Mouse (Mus musculus) MEL (cell line): ENCODE results near the gene Npas3. TPM values are rescaled to one million over a fixed set of nuclear protein-coding genes. Genes with fewer than 3 reads are reported as not detected.
A peak's percentile ranks its signal among the peaks of the same experiment; 100 is the strongest.

Experiments used
- DNase-seq: peaks from one replicate; pipeline ENCODE4 v3.0.0; 2011; ENCODE audit warnings: low read depth, low spot score
- H3K27ac ChIP-seq: 2 replicates; pipeline ENCODE4 v1.5.1; 2012; ENCODE audit warnings: low read depth, mild to moderate bottlenecking, control low read depth, low read length, moderate library complexity; ENCODE audit not compliant: control insufficient read depth
- H3K27me3 ChIP-seq, 2 experiments: fragments of 150-350 bp in 1 of 2; sonication (generic) in 1 of 2; 2 replicates each; pipeline ENCODE4 v1.6.1; 2012; ENCODE audit warnings: low read length in 2 of 2, mild to moderate bottlenecking in 2 of 2, improper control_type of control experiment in 1 of 2, moderate library complexity in 1 of 2; ENCODE audit not compliant: insufficient read depth in 2 of 2, control insufficient read depth in 1 of 2
- H3K36me3 ChIP-seq, 2 experiments: 2 replicates each; pipeline ENCODE4 v1.6.1; 2012 to 2014; ENCODE audit warnings: low read length in 2 of 2, improper control_type of control experiment in 1 of 2, inconsistent platforms in 1 of 2, mild to moderate bottlenecking in 1 of 2; ENCODE audit not compliant: insufficient read depth in 2 of 2, control insufficient read depth in 1 of 2
- H3K4me1 ChIP-seq, 2 experiments: fragments of 150-350 bp in 1 of 2; sonication (generic) in 1 of 2; 2 replicates each; pipeline ENCODE4 v1.6.1; 2012; ENCODE audit warnings: low read length in 2 of 2, improper control_type of control experiment in 1 of 2, mild to moderate bottlenecking in 1 of 2; ENCODE audit not compliant: insufficient read depth in 2 of 2, control insufficient read depth in 1 of 2
- H3K4me3 ChIP-seq, 2 experiments: fragments of 150-350 bp in 1 of 2; sonication (generic) in 1 of 2; 2 replicates each; pipeline ENCODE4 v1.5.1; 2012; ENCODE audit warnings: low read depth in 2 of 2, low read length in 2 of 2, mild to moderate bottlenecking in 2 of 2, moderate library complexity in 2 of 2, control low read depth in 1 of 2, improper control_type of control experiment in 1 of 2; ENCODE audit not compliant: control insufficient read depth in 1 of 2, insufficient read depth in 1 of 2
- H3K79me2 ChIP-seq: 2 replicates; pipeline ENCODE4 v1.6.1; 2012; ENCODE audit warnings: mild to moderate bottlenecking, low read length, moderate library complexity; ENCODE audit not compliant: control insufficient read depth, poor library complexity, insufficient read depth
- H3K9ac ChIP-seq: 2 replicates; pipeline ENCODE4 v1.6.1; 2012; ENCODE audit warnings: low read depth, mild to moderate bottlenecking, control low read depth, low read length, moderate library complexity; ENCODE audit not compliant: control insufficient read depth, poor library complexity, severe bottlenecking
- H3K9me3 ChIP-seq: fragments of 150-350 bp; sonication (generic); replicated peaks from 2 replicates; pipeline ENCODE4 v1.6.1; 2012; ENCODE audit warnings: mild to moderate bottlenecking, low read length, improper control_type of control experiment, moderate library complexity; ENCODE audit not compliant: insufficient read depth
- BHLHE40 ChIP-seq: IDR thresholded peaks from 2 replicates; pipeline ENCODE4 v1.6.1; 2012; ENCODE audit warnings: low read depth, mild to moderate bottlenecking, inconsistent platforms, low read length, improper control_type of control experiment, borderline replicate concordance
- CHD1 ChIP-seq: IDR thresholded peaks from 2 replicates; pipeline ENCODE4 v1.6.1; 2012; ENCODE audit warnings: low read depth, mild to moderate bottlenecking, inconsistent platforms, low read length, improper control_type of control experiment
- CTCF ChIP-seq, 3 experiments: IDR thresholded peaks in 2 of 3; conservative IDR thresholded peaks in 1 of 3; 2 replicates each; pipeline ENCODE4 v1.5.1; 2011 to 2012; ENCODE audit warnings: low read length in 3 of 3, low read depth in 2 of 3, mild to moderate bottlenecking in 2 of 3, improper control_type of control experiment in 1 of 3, inconsistent platforms in 1 of 3, mixed read lengths in 1 of 3, moderate library complexity in 1 of 3; ENCODE audit not compliant: control insufficient read depth in 1 of 3, insufficient read depth in 1 of 3, poor library complexity in 1 of 3, severe bottlenecking in 1 of 3
- EP300 ChIP-seq, 2 experiments: IDR thresholded peaks; 2 replicates each; pipeline ENCODE4 v1.6.1; 2011; ENCODE audit warnings: improper control_type of control experiment in 2 of 2, low read length in 2 of 2, low read depth in 1 of 2, mild to moderate bottlenecking in 1 of 2
- ETS1 ChIP-seq: IDR thresholded peaks from 2 replicates; pipeline ENCODE4 v1.6.1; 2012; ENCODE audit warnings: low read depth, mild to moderate bottlenecking, inconsistent platforms, low read length, improper control_type of control experiment, moderate library complexity
- GABPA ChIP-seq: IDR thresholded peaks from 2 replicates; pipeline ENCODE4 v1.6.1; 2012; ENCODE audit warnings: low read depth, mild to moderate bottlenecking, inconsistent platforms, low read length, improper control_type of control experiment, moderate library complexity
- GATA1 ChIP-seq: IDR thresholded peaks from 2 replicates; pipeline ENCODE4 v1.6.1; 2011; ENCODE audit warnings: low read depth, low read length, improper control_type of control experiment
- JUND ChIP-seq: IDR thresholded peaks from 2 replicates; pipeline ENCODE4 v1.6.1; 2011; ENCODE audit warnings: low read depth, mild to moderate bottlenecking, improper control_type of control experiment, low read length
- KAT2A ChIP-seq: conservative IDR thresholded peaks from 2 replicates; pipeline ENCODE4 v1.6.1; 2012; ENCODE audit warnings: low read depth, low read length, improper control_type of control experiment, inconsistent platforms
- MAFK ChIP-seq: IDR thresholded peaks from 2 replicates; pipeline ENCODE4 v1.6.1; 2011; ENCODE audit warnings: low read depth, mild to moderate bottlenecking, low read length, improper control_type of control experiment, borderline replicate concordance
- MAX ChIP-seq: IDR thresholded peaks from 2 replicates; pipeline ENCODE4 v1.6.1; 2011; ENCODE audit warnings: low read length, improper control_type of control experiment
- MEF2A ChIP-seq: IDR thresholded peaks from 2 replicates; pipeline ENCODE4 v1.6.1; 2014; ENCODE audit warnings: low read depth, mild to moderate bottlenecking, inconsistent platforms, low read length, improper control_type of control experiment; ENCODE audit not compliant: poor library complexity, insufficient replicate concordance, severe bottlenecking; ENCODE audit errors: extremely low read depth
- MXI1 ChIP-seq: IDR thresholded peaks from 2 replicates; pipeline ENCODE4 v1.6.1; 2011; ENCODE audit warnings: mild to moderate bottlenecking, low read depth, low read length, improper control_type of control experiment
- NELFE ChIP-seq: IDR thresholded peaks from 2 replicates; pipeline ENCODE4 v1.6.1; 2011; ENCODE audit warnings: low read depth, low read length, improper control_type of control experiment
- NRF1 ChIP-seq: IDR thresholded peaks from 2 replicates; pipeline ENCODE4 v1.6.1; 2014; ENCODE audit warnings: low read depth, mild to moderate bottlenecking, inconsistent platforms, low read length, improper control_type of control experiment, moderate library complexity; ENCODE audit not compliant: poor library complexity, insufficient read depth, severe bottlenecking
- POLR2A ChIP-seq, 2 experiments: IDR thresholded peaks; 2 replicates each; pipeline ENCODE4 v1.6.1; 2011 to 2012; ENCODE audit warnings: low read length in 2 of 2, mild to moderate bottlenecking in 2 of 2, control low read depth in 1 of 2, improper control_type of control experiment in 1 of 2, low read depth in 1 of 2, moderate library complexity in 1 of 2; ENCODE audit not compliant: control insufficient read depth in 1 of 2, insufficient read depth in 1 of 2, poor library complexity in 1 of 2
- SIN3A ChIP-seq: IDR thresholded peaks from 2 replicates; pipeline ENCODE4 v1.6.1; 2012; ENCODE audit warnings: low read length, improper control_type of control experiment, inconsistent platforms
- SMC3 ChIP-seq: IDR thresholded peaks from 2 replicates; pipeline ENCODE4 v1.6.1; 2011; ENCODE audit warnings: low read depth, low read length, improper control_type of control experiment
- TBP ChIP-seq: IDR thresholded peaks from 2 replicates; pipeline ENCODE4 v1.8.0; 2011; ENCODE audit warnings: low read depth, low read length, improper control_type of control experiment
- USF1 ChIP-seq: IDR thresholded peaks from 2 replicates; pipeline ENCODE4 v1.6.1; 2014; ENCODE audit warnings: low read depth, mild to moderate bottlenecking, inconsistent platforms, low read length, improper control_type of control experiment, moderate library complexity
- ZC3H11A ChIP-seq: IDR thresholded peaks from 2 replicates; pipeline ENCODE4 v1.6.1; 2012; ENCODE audit warnings: low read depth, mild to moderate bottlenecking, inconsistent platforms, low read length, improper control_type of control experiment
- ZMIZ1 ChIP-seq: IDR thresholded peaks from 2 replicates; pipeline ENCODE4 v1.6.1; 2012; ENCODE audit warnings: low read depth, mild to moderate bottlenecking, inconsistent platforms, low read length, improper control_type of control experiment, moderate library complexity
- polyA plus RNA-seq, 2 experiments: library from polyadenylated mRNA; stranded (reverse) in 1 of 2; unstranded in 1 of 2; fragments of >175 nt in 1 of 2; fragments of >200 nt in 1 of 2; gene quantifications; 2 replicates each; pipeline versions ENCODE4 v1.2.1 to v1.2.4; 2012; ENCODE audit warnings: low replicate concordance in 2 of 2, low read depth in 1 of 2; ENCODE audit not compliant: insufficient read length in 2 of 2, insufficient read depth in 1 of 2, missing spikeins in 1 of 2
- total RNA-seq: library from RNA; depleted of rRNA; stranded (reverse); fragments of 300-350 nt; gene quantifications from 2 replicates; pipeline ENCODE4 v1.2.3, GENCODE M21; 2012

Npas3 gene
- total and polyA plus RNA-seq, 3 experiments = not detected

GRCm38 (mm10) chr12:53985851-53986842, 737.7 kb downstream of the Npas3 start:
- Histone ChIP-seq H3K4me3 (no peak overlapping the region), H3K79me2 (no peaks in the 10 kb centered on the region), H3K9me3 (no peaks in the 10 kb centered on the region), H3K27me3 (no peaks in the 10 kb centered on the region), H3K27ac (no peak overlapping the region), H3K4me1 (no peaks in the 10 kb centered on the region), H3K36me3 (no peaks in the 10 kb centered on the region), H3K9ac (no peak overlapping the region)
- no peak for DNase-seq
- TF ChIP-seq NRF1 (no peak), ETS1 (no peak), TBP (no peak), JUND (no peak), MXI1 (no peak)

- Histone ChIP-seq H3K79me2 (no peaks in the 10 kb centered on the region), H3K4me1 (no peaks in the 10 kb centered on the region), H3K36me3 (no peaks in the 10 kb centered on the region), H3K27ac (no peak overlapping the region), H3K4me3 (no peak overlapping the region), H3K9me3 (no peaks in the 10 kb centered on the region), H3K27me3 (no peaks in the 10 kb centered on the region), H3K9ac (no peak overlapping the region)
- peak; percentile 49 to 55 (median 54) for TF ChIP-seq CTCF (IDR thresholded peaks at IDR 0.05 in 2 of 3, conservative IDR thresholded peaks at IDR 0.05 in 1 of 3; ENCODE audit: control insufficient read depth in 1 of 3, insufficient read depth in 1 of 3, low read depth in 2 of 3, low read length in 3 of 3, poor library complexity in 1 of 3, severe bottlenecking in 1 of 3)
- no peak for TF ChIP-seq USF1
- peak; percentile 38 for TF ChIP-seq SMC3
- peak; percentile 17 for DNase-seq
Observed at GRCm38 (mm10) chr12:53992411-53992810, 743.9 kb downstream of the Npas3 start.

GRCm38 (mm10) chr12:53995710-53996109, 747.2 kb downstream of the Npas3 start:
- Histone ChIP-seq H3K4me1 (no peaks in the 10 kb centered on the region), H3K79me2 (no peaks in the 10 kb centered on the region)

More at GRCm38 (mm10) chr12:53995710-53996109, 747.2 kb downstream of the Npas3 start:
- no peak for DNase-seq
- no peaks in the 10 kb centered on the region; a peak in 1 of 4 replicates for H3K27me3 ChIP-seq
- H3K9ac ChIP-seq = no peak overlapping the region
- no peak overlapping the region for H3K27ac ChIP-seq
- H3K36me3 ChIP-seq = no peaks in the 10 kb centered on the region
- TF ChIP-seq ZC3H11A (no peak), POLR2A (IDR thresholded peaks at IDR 0.05; ENCODE audit: control insufficient read depth in 1 of 2, insufficient read depth in 1 of 2, low read depth in 1 of 2, low read length in 2 of 2, poor library complexity in 1 of 2) (no peak), BHLHE40 (no peak), EP300 (IDR thresholded peaks at IDR 0.05; ENCODE audit: low read depth in 1 of 2, low read length in 2 of 2) (no peak), CHD1 (no peak), USF1 (no peak), ZMIZ1 (no peak), MAX (no peak), SIN3A (no peak), MEF2A (no peak), CTCF (IDR thresholded peaks at IDR 0.05 in 2 of 3, conservative IDR thresholded peaks at IDR 0.05 in 1 of 3; ENCODE audit: control insufficient read depth in 1 of 3, insufficient read depth in 1 of 3, low read depth in 2 of 3, low read length in 3 of 3, poor library complexity in 1 of 3, severe bottlenecking in 1 of 3) (no peak), GABPA (no peak), GATA1 (no peak), TBP (no peak), KAT2A (no peak), MAFK (no peak), NELFE (no peak), SMC3 (no peak)
- TF ChIP-seq, all 39 proteins: peak for 0
- Histone ChIP-seq H3K4me3 (no peak overlapping the region), H3K9me3 (no peaks in the 10 kb centered on the region)
